Comparison of ENCODE assay signal across 1 mouse cellular context in the genomic region with DNA sequence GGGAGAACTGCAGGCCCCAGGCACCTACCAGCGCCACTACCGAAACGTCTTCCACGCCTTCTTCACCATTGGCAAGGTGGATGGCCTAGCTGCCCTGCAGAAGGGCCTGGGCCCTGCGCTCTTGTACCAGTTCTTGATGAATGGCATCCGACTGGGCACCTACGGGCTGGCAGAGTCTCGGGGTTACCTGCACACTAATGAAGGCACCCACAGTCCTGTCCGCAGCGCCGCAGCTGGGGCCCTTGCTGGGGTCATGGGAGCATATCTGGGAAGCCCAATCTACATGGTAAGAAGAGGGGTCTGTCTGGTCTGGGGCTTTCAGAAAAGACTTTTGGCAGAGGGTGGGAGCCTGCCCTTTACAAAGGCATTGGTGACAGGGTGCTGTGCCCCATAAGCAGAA.
TF ChIP-seq lines count a peak whose summit lies in the region.

No protein-coding gene starts in this region.

TF ChIP-seq in CH12.LX, 34 proteins besides CTCF, POLR2A, EP300 and RAD21:
- TF ChIP-seq ETS1 (conservative IDR thresholded peaks at IDR 0.05; ENCODE audit: low read depth, low read length) (no peak), MXI1 (IDR thresholded peaks at IDR 0.05; ENCODE audit: low read depth, low read length) (no peak), RCOR1 (conservative IDR thresholded peaks at IDR 0.05; ENCODE audit: low read depth, low read length) (no peak), GABPA (IDR thresholded peaks at IDR 0.05; ENCODE audit: insufficient replicate concordance, low read depth, low read length) (no peak), CHD2 (IDR thresholded peaks at IDR 0.05; ENCODE audit: low read length) (no peak), PAX5 (IDR thresholded peaks at IDR 0.05; ENCODE audit: low read length) (no peak), SMC3 (IDR thresholded peaks at IDR 0.05; ENCODE audit: low read depth, low read length) (no peak), ZNF384 (IDR thresholded peaks at IDR 0.05; ENCODE audit: low read depth, low read length) (no peak), CHD1 (IDR thresholded peaks at IDR 0.05; ENCODE audit: low read depth, low read length) (no peak), HCFC1 (IDR thresholded peaks at IDR 0.05; ENCODE audit: low read depth, low read length) (no peak), E2F4 (IDR thresholded peaks at IDR 0.05; ENCODE audit: insufficient replicate concordance, low read depth, low read length) (no peak)
TF ChIP-seq in CH12.LX: peak in this region for 0.
